Mouse (Mus musculus) embryonic fibroblast, embryonic 13.5 days (primary cell): ENCODE results near the gene Ptprd. TPM values are rescaled to one million over a fixed set of nuclear protein-coding genes. Genes with fewer than 3 reads are reported as not detected.
A peak's percentile ranks its signal among the peaks of the same experiment; 100 is the strongest.

Experiments
- H3K27ac ChIP-seq: 2 replicates; pipeline ENCODE4 v1.5.1; 2012; ENCODE audit warnings: low read length, control low read depth, inconsistent platforms; ENCODE audit not compliant: insufficient read depth
- H3K4me1 ChIP-seq: 2 replicates; pipeline ENCODE4 v1.6.1; 2011; ENCODE audit warnings: low read length; ENCODE audit not compliant: control insufficient read depth, insufficient read depth
- H3K4me3 ChIP-seq: 2 replicates; pipeline ENCODE4 v1.5.1; 2011; ENCODE audit warnings: mild to moderate bottlenecking, control low read depth, low read length; ENCODE audit not compliant: insufficient read depth
- CTCF ChIP-seq: IDR thresholded peaks from 2 replicates; pipeline ENCODE4 v1.5.1; 2011; ENCODE audit warnings: mild to moderate bottlenecking, control low read depth, low read length, moderate library complexity, borderline replicate concordance; ENCODE audit not compliant: insufficient read depth
- POLR2A ChIP-seq: IDR thresholded peaks from 2 replicates; pipeline ENCODE4 v1.6.1; 2011; ENCODE audit warnings: low read depth, mild to moderate bottlenecking, control low read depth, low read length, moderate library complexity
- polyA plus RNA-seq: library from polyadenylated mRNA; stranded (reverse); fragments of >200 nt; gene quantifications from 2 replicates; pipeline ENCODE4 v1.2.4, GENCODE M21; 2011; ENCODE audit warnings: low read depth; ENCODE audit not compliant: missing spikeins, insufficient read length

Ptprd gene
- polyA plus RNA-seq, 1 experiment: 39.3 TPM

- Histone ChIP-seq H3K4me1 (peaks cover 10% of the 10 kb centered on the region; the same call in 1 of the 2 replicates), H3K27ac (0 out of 2 replicates have a peak overlapping the region, but pooled peaks have one; percentile 26), H3K4me3 (peak overlapping the region; percentile 7; the same call in 1 of the 2 replicates)
- TF ChIP-seq POLR2A (no peak), CTCF (no peak)
These were observed 1842.7 kb downstream of the Ptprd start for GRCm38 (mm10) chr4:76369101-76369500.

GRCm38 (mm10) chr4:76368291-76368690, 1843.5 kb downstream of the Ptprd start:
- TF ChIP-seq POLR2A (no peak), CTCF (no peak)
- Histone ChIP-seq H3K4me3 (no peak overlapping the region), H3K4me1 (peaks cover 10% of the 10 kb centered on the region; the same call in 1 of the 2 replicates)

GRCm38 (mm10) chr4:76367285-76367684, 1844.5 kb downstream of the Ptprd start:
- Histone ChIP-seq H3K4me3 (no peak overlapping the region), H3K27ac (no peak overlapping the region), H3K4me1 (peaks cover 10% of the 10 kb centered on the region; the same call in 1 of the 2 replicates)
- TF ChIP-seq CTCF (no peak), POLR2A (no peak)

More at GRCm38 (mm10) chr4:76368291-76368690, 1843.5 kb downstream of the Ptprd start:
- no peak overlapping the region for H3K27ac ChIP-seq

- H3K4me3 ChIP-seq: no peak overlapping the region
- no peak for TF ChIP-seq CTCF
- TF ChIP-seq POLR2A: no peak
- no peak overlapping the region for H3K27ac ChIP-seq
- peaks cover 10% of the 10 kb centered on the region; the same call in 1 of the 2 replicates for H3K4me1 ChIP-seq
These were observed 1845.9 kb downstream of the Ptprd start for GRCm38 (mm10) chr4:76365871-76366270.

GRCm38 (mm10) chr4:76361546-76361945, 1850.2 kb downstream of the Ptprd start:
- Histone ChIP-seq H3K4me3 (no peak overlapping the region), H3K27ac (no peak overlapping the region), H3K4me1 (no peaks in the 10 kb centered on the region)
- TF ChIP-seq CTCF (no peak), POLR2A (no peak)

GRCm38 (mm10) chr4:76354167-76354566, 1857.6 kb downstream of the Ptprd start:
- TF ChIP-seq POLR2A (no peak), CTCF (no peak)
- no peak overlapping the region for H3K4me3 ChIP-seq

GRCm38 (mm10) chr4:76352468-76352867, 1859.3 kb downstream of the Ptprd start:
- Histone ChIP-seq H3K4me3 (no peak overlapping the region), H3K4me1 (no peaks in the 10 kb centered on the region), H3K27ac (no peak overlapping the region)
- no peak for TF ChIP-seq CTCF
- no peak for TF ChIP-seq POLR2A

More at GRCm38 (mm10) chr4:76354167-76354566, 1857.6 kb downstream of the Ptprd start:
- Histone ChIP-seq H3K27ac (no peak overlapping the region), H3K4me1 (no peaks in the 10 kb centered on the region)

- H3K27ac ChIP-seq: no peak overlapping the region
- TF ChIP-seq POLR2A (no peak), CTCF (no peak)
- H3K4me3 ChIP-seq: no peak overlapping the region
- no peaks in the 10 kb centered on the region for H3K4me1 ChIP-seq
These were observed 1860.4 kb downstream of the Ptprd start for GRCm38 (mm10) chr4:76351201-76351979.

GRCm38 (mm10) chr4:76350241-76350962, 1861.4 kb downstream of the Ptprd start:
- no peak overlapping the region for H3K27ac ChIP-seq
- no peak overlapping the region for H3K4me3 ChIP-seq

GRCm38 (mm10) chr4:76344059-76344458, 1867.7 kb downstream of the Ptprd start:
- TF ChIP-seq CTCF (no peak), POLR2A (no peak)
- no peak overlapping the region for H3K27ac ChIP-seq

More at GRCm38 (mm10) chr4:76350241-76350962, 1861.4 kb downstream of the Ptprd start:
- H3K4me1 ChIP-seq: no peaks in the 10 kb centered on the region
- no peak for TF ChIP-seq POLR2A

More at GRCm38 (mm10) chr4:76344059-76344458, 1867.7 kb downstream of the Ptprd start:
- no peak overlapping the region for H3K4me3 ChIP-seq
- H3K4me1 ChIP-seq: no peaks in the 10 kb centered on the region
